Mouse (Mus musculus): ENCODE data around the gene Notum. TPM values are rescaled to one million over a fixed set of nuclear protein-coding genes. Genes with fewer than 3 reads are reported as not detected.

The Notum gene
- total RNA-seq, 1 experiment from 2014 or later, result not detected

GRCm38 (mm10) chr11:120622805-120623204 lies 38.2 kb downstream of the Notum start:
- no peak for ATAC-seq (replicated peaks; ENCODE audit: low read depth, poor library complexity, severe bottlenecking)

GRCm38 (mm10) chr11:120620195-120620594 lies 40.8 kb downstream of the Notum start:
- no peak for ATAC-seq (replicated peaks; ENCODE audit: low read depth, poor library complexity, severe bottlenecking)

- ATAC-seq (replicated peaks; ENCODE audit: low read depth, poor library complexity, severe bottlenecking), result no peak
Observed at GRCm38 (mm10) chr11:120618619-120619535, 42.1 kb downstream of the Notum start.

- ATAC-seq (replicated peaks; ENCODE audit: low read depth, poor library complexity, severe bottlenecking), result peak; percentile 87
Observed at GRCm38 (mm10) chr11:120617519-120618112, 43.4 kb downstream of the Notum start, which contains the start of gene Pcyt2. Pcyt2 (minus strand) TSS chr11:120617936.

GRCm38 (mm10) chr11:120616617-120617294 lies 44.2 kb downstream of the Notum start:
- no peak for ATAC-seq (replicated peaks; ENCODE audit: low read depth, poor library complexity, severe bottlenecking)

GRCm38 (mm10) chr11:120615606-120616203 lies 45.3 kb downstream of the Notum start:
- ATAC-seq (replicated peaks; ENCODE audit: low read depth, poor library complexity, severe bottlenecking), result no peak

- no peak for ATAC-seq (replicated peaks; ENCODE audit: low read depth, poor library complexity, severe bottlenecking)
Observed at GRCm38 (mm10) chr11:120615167-120615566, 45.8 kb downstream of the Notum start.

GRCm38 (mm10) chr11:120613976-120614375 lies 47.0 kb downstream of the Notum start:
- ATAC-seq (replicated peaks; ENCODE audit: low read depth, poor library complexity, severe bottlenecking), result no peak

GRCm38 (mm10) chr11:120613481-120613972 lies 47.4 kb downstream of the Notum start:
- ATAC-seq (replicated peaks; ENCODE audit: low read depth, poor library complexity, severe bottlenecking), result no peak

GRCm38 (mm10) chr11:120612763-120613162 lies 48.2 kb downstream of the Notum start:
- peak; percentile 73 for ATAC-seq (replicated peaks; ENCODE audit: low read depth, poor library complexity, severe bottlenecking)

GRCm38 (mm10) chr11:120610477-120611046 lies 50.4 kb downstream of the Notum start:
- no peak for ATAC-seq (replicated peaks; ENCODE audit: low read depth, poor library complexity, severe bottlenecking)

- no peak for ATAC-seq (replicated peaks; ENCODE audit: low read depth, poor library complexity, severe bottlenecking)
Observed at GRCm38 (mm10) chr11:120609250-120609649, 51.7 kb downstream of the Notum start.

GRCm38 (mm10) chr11:120608241-120609034 lies 52.5 kb downstream of the Notum start, which contains the start of gene Npb:
Npb (plus strand) TSS chr11:120608477.
- ATAC-seq (replicated peaks; ENCODE audit: low read depth, poor library complexity, severe bottlenecking), result no peak

- no peak for ATAC-seq (replicated peaks; ENCODE audit: low read depth, poor library complexity, severe bottlenecking)
Observed at GRCm38 (mm10) chr11:120606764-120607163, 54.2 kb downstream of the Notum start.

- ATAC-seq (replicated peaks; ENCODE audit: low read depth, poor library complexity, severe bottlenecking), result no peak
Observed at GRCm38 (mm10) chr11:120605667-120606066, 55.3 kb downstream of the Notum start.
